Mouse (Mus musculus) splenic B cell, adult 2 months (primary cell): ENCODE data around the gene Gipc2.
"Not testable (repeated sequence)": the region's sequence is repeated elsewhere in the genome, so short reads cannot be mapped to it uniquely, and the experiment has no call there.

Experiments used
- DNase-seq: peaks from one replicate; pipeline ENCODE4 v3.0.0-alpha.2; 2011; ENCODE audit warnings: low read depth, low spot score
- H3K27me3 ChIP-seq: 2 replicates; pipeline ENCODE4 v1.6.1; 2012; ENCODE audit warnings: mild to moderate bottlenecking, low read length, moderate library complexity, mixed read lengths; ENCODE audit not compliant: control insufficient read depth, poor library complexity, insufficient read depth, severe bottlenecking
- H3K36me3 ChIP-seq: 2 replicates; pipeline ENCODE4 v1.6.1; 2012; ENCODE audit warnings: mild to moderate bottlenecking, low read length, moderate library complexity, mixed read lengths; ENCODE audit not compliant: control insufficient read depth, poor library complexity, insufficient read depth, severe bottlenecking

Gene Gipc2

GRCm38 (mm10) chr3:152199125-152199524, 33.1 kb upstream of the Gipc2 start:
- H3K36me3 ChIP-seq = no peaks in the 10 kb centered on the region
- DNase-seq = no peak
- no peaks in the 10 kb centered on the region for H3K27me3 ChIP-seq

DNA sequence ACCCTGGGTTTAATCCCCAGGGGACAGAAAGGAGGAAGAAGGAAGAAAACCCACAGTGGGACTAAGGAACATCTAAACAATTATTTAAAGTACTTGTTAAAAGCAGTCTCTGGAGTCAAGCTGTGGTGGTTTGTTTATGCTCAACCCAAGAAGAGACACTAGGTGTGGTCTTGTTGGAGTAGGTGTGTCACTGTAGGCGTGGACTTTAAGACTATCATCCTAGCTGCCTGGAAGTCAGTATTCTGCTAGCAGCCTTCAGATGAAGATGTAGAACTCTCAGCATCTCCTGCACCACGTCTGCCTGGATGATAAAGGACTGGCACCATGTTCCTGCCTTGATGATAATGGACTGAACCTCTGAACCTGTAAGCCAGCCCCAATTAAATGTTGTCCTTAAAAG, 31.2 kb upstream of the Gipc2 start:
- DNase-seq = peak; percentile 34
- H3K36me3 ChIP-seq, H3K27me3 ChIP-seq: not testable (repeated sequence)

DNA sequence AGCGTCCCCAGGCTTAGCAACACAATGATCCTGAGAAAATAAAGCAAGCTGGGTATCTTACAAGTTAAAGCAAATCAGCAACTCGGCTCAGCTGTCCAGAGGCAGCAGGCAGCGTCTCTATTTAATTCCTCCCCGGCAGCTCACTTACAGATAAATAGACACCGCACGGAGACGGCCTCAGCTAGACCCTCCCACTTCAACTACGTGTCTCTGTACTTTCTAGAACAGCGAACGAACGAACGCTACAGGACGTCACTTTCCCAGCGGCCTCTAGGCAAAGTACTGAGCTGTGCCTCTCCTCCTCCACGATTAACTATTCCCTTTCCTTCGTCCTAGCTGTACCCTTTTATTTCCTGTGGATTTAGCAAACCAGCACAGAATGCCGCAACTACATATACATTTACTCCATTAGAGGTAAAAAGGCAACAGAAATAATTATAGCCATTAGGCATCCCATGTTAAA, 27.6 kb upstream of the Gipc2 start:
- Histone ChIP-seq H3K36me3 (no peaks in the 10 kb centered on the region), H3K27me3 (no peaks in the 10 kb centered on the region)
- DNase-seq = peak; percentile 92

GRCm38 (mm10) chr3:152193177-152193576, 27.1 kb upstream of the Gipc2 start:
- no peak for DNase-seq
- Histone ChIP-seq H3K36me3 (no peaks in the 10 kb centered on the region), H3K27me3 (no peaks in the 10 kb centered on the region)

DNA sequence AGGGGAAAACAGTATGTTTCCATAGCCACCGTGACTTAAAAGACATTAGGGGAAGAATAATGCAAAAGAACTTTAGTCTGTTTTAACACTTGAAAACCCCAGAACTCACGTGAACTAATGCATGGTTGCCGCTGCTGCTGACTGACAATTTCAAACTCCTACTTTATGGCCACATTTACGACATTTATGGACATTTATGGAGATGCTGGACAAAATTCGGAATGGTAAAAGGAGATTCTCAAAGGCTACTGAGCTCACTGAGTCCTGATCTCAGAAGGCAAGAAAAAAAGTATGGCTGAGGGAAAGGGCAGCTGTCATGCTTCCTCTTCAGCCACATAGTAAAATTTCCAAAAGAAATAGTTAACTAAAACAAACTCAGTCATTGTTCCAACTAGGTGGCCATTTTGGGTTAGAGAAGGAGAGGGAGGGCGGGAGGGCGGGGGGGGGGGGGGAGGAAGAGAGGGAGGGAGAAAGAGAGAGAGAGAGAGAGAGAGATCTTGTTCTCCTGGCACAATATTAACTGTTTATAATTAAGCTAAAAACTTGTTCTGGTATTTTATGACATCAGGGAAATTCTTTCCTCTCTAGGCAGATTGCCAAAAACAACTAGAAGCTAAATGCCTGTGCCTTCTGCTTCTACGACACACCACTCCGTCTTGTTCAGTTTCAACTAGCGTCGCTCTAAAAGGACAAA, 26.4 kb upstream of the Gipc2 start:
- Histone ChIP-seq H3K27me3 (no peaks in the 10 kb centered on the region), H3K36me3 (no peaks in the 10 kb centered on the region)
- DNase-seq = peak; percentile 59

DNA sequence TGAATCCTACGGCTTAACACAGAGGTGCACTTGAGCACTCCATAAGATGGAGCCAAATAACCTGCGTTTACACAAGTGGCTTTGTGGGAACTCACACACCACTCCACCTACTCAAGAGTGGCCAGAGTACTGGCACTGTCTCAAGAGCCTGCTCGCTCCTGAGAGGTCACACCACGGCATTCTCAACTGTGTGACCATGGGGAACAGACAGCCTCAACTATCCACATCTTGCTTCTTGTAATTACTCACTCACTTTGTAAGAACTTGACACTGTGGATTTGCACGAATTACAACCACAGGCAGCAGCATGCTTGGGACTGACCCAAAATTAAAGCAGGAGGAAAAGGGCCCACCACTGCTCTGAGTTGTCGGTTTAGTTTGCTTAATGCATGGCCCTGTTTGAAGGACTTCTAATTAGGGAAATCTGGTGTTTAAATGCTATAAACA, 25.8 kb upstream of the Gipc2 start:
- Histone ChIP-seq H3K36me3 (no peaks in the 10 kb centered on the region), H3K27me3 (no peaks in the 10 kb centered on the region)
- DNase-seq = peak; percentile 41

DNA sequence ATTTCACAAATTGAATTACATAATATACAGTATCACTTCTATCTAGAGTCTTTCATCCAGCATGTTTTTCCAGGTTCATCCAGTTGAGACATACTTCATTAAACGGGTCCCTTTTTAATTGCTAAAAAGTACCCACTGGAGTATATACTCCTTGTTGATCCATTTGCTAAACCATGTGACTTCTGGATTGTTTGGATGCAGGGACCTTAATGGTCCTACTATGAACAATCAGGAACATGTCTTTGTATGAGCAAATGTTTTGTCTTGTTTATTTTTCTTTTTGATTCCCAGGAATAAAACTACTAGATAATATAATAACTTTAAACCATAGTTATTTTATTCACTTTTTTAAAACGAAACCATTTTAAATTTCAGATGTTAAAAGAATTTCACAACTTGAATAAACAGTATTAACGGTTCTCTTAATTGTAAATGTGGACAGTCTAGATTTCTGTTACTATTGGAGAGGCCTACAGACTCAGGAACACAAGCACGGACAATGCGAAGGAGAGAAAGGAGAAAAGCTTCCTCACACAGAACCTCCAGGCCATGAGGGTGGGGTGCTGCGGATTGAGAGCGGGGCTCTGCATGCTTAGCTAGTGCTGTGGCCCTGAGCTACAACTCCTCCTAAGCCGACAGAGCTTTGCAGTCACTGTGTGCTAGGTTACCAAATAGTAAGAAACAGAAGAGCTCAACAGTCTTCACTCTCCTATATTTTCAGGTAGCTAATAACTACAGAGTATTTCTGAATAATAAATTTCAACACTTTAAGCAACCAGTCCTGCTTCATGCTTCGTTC, 24.8 kb upstream of the Gipc2 start:
- Histone ChIP-seq H3K36me3 (peaks cover 3% of the 10 kb centered on the region; the same call in 1 of the 2 replicates), H3K27me3 (no peaks in the 10 kb centered on the region)
- DNase-seq = no peak

DNA sequence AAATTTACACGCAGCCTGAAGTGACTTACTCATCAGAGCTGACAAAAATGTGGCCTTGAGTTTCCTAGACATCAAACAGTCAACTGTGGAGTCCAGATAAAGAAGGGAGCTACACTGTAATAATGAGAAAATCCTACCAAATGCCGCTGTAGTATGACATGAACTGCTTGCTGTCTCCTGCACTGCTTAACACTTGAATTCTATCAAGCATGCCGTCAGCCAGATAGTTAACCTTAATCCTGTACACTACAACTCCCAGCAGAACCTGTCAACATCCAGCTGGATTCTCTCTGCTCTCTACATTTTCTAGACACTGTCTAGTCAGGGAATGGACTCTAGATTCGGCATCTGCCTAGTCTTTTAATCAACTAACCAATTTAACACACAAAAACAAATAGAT, 23.3 kb upstream of the Gipc2 start:
- no peaks in the 10 kb centered on the region for H3K27me3 ChIP-seq
- DNase-seq = no peak
- H3K36me3 ChIP-seq = peaks cover 3% of the 10 kb centered on the region; the same call in 1 of the 2 replicates

DNA sequence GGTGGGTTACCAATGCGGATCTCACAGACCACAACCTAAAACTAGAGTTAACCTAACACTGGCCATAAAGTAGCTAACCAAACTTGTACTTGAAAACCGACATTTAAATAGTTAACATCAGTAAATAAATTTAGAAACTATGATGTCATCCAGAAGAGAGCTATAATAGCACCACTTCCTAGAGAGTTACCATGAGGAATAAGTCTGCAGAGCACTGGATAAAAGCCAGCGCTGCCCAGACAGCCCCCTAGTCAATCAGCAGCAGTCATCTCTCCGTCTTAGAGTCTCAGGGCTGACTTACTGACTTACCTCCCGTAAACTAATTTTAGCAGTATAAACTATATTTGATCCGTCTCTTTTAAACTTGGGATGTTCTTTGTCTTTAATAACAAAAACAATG, 20.1 kb upstream of the Gipc2 start:
- Histone ChIP-seq H3K27me3 (no peaks in the 10 kb centered on the region), H3K36me3 (peaks cover 6% of the 10 kb centered on the region; the same call in 1 of the 2 replicates)
- DNase-seq = no peak

DNA sequence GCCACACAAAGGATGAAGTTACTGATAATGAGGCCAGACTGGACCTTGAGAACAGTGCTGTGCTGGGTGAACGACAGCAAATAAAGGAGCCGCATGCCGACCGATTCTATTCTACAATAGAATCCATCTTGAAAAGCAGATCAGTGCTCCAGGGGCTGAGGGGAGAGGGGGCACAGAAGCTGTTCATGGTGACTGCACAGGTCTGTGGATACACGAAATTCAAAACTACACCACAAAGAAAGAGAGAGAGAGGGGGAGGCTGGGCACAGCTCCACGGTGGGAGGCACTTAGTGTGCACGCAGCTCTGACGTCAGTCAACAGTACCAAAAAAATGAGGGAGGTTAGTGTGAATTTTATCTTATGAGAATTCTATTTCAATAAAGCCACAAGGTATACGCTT, 17.5 kb upstream of the Gipc2 start:
- H3K27me3 ChIP-seq = no peaks in the 10 kb centered on the region
- DNase-seq = no peak

GRCm38 (mm10) chr3:152180624-152181023, 14.6 kb upstream of the Gipc2 start:
- Histone ChIP-seq H3K27me3 (no peaks in the 10 kb centered on the region), H3K36me3 (peaks cover 3% of the 10 kb centered on the region; the same call in 1 of the 2 replicates)
- DNase-seq = no peak

More for the DNA sequence above, 17.5 kb upstream of the Gipc2 start:
- H3K36me3 ChIP-seq = peaks cover 6% of the 10 kb centered on the region; the same call in 1 of the 2 replicates

GRCm38 (mm10) chr3:152179285-152179684, 13.3 kb upstream of the Gipc2 start:
- DNase-seq = no peak
- peaks cover 3% of the 10 kb centered on the region; the same call in 1 of the 2 replicates for H3K36me3 ChIP-seq
- H3K27me3 ChIP-seq = no peaks in the 10 kb centered on the region

GRCm38 (mm10) chr3:152178816-152179215, 12.8 kb upstream of the Gipc2 start:
- peaks cover 3% of the 10 kb centered on the region; the same call in 1 of the 2 replicates for H3K36me3 ChIP-seq
- no peaks in the 10 kb centered on the region for H3K27me3 ChIP-seq
- no peak for DNase-seq

DNA sequence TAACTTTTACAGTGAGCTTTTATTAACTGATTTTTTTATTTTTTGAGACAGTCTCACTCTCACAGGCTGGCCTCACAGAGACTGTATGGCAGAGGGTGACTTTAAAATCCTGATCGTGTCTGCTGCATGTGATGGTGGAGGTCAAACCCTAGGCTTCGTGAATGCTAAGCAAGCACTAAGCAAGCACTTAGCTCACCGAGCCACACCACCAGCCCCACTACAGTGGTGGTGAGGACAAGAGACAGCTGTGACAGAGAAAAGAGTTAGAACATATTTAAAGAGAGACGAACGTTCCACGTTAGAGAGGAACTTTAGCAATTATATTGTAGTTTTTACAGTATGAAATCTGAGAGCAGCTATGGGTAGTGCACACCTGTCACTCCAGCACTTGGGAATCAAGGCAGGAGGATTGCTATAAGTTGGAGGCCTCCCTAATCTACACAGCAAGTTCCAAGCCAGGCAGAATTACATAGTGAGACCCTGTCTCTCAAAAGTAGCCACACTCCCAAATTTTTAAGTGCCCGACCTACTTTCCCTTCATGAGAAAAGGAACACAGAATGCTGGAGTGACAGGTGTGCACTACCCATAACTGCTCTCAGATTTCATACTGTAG, 6.4 kb upstream of the Gipc2 start:
- Histone ChIP-seq H3K27me3 (no peaks in the 10 kb centered on the region), H3K36me3 (no peaks in the 10 kb centered on the region)
- DNase-seq = no peak

DNA sequence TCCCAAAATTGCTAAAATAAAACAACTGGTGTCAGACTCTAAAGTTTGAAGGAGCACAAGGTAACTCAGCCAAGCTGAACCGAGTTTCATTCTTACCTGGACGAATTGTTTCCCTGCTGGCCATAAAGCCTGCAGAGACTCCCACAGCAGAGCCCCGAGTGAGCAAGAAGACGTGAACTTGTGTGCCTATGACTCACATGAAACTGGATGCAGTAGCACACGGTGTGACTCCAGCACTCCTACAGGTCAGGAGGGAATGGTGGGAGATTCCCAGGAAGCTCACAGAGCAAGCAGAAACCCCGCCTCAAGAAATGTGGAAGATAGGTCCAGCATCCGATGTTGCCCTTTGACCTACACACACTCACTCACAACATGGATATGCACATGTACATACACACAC, 5.8 kb upstream of the Gipc2 start:
- no peak for DNase-seq
- no peaks in the 10 kb centered on the region for H3K27me3 ChIP-seq
- no peaks in the 10 kb centered on the region for H3K36me3 ChIP-seq
